Mouse (Mus musculus) forebrain, embryonic 12.5 days (tissue): Measurements from ENCODE around the gene Caskin2. TPM values are rescaled to one million over a fixed set of nuclear protein-coding genes. Genes with fewer than 3 reads are reported as not detected.

Experiments
- microRNA-seq: library from miRNA; unstranded; fragments of <30 nt; microRNA quantifications from one replicate; pipeline ENCODE4, GENCODE M21; 2017
- polyA plus RNA-seq: library from polyadenylated mRNA; unstranded; fragments of >200 nt; fragmentation: Nextera tagmentation; extraction: Ambion mirVana; gene quantifications from 2 replicates; pipeline ENCODE4 v1.2.1, GENCODE M21; 2016

The Caskin2 gene
- polyA plus RNA-seq, 1 experiment from 2014 or later = 15.5 TPM

Small RNA genes lying within 50 kb of the gene (microRNA-seq; reads per million reads assigned to microRNA genes)
- 0.97 reads per million for gene Mir5621

Other genes starting within 250 kb of the Caskin2 start
- 194 and 199 TPM in 2 replicates for gene Nup85, start 249.2 kb downstream of the Caskin2 start, polyA plus RNA-seq
- gene Mrps7, start 209.7 kb downstream of the Caskin2 start, polyA plus RNA-seq = 87.4 and 89.5 TPM in 2 replicates
- gene Gga3, start 209.6 kb downstream of the Caskin2 start, polyA plus RNA-seq = 32.3 and 35.1 TPM in 2 replicates
- 15.2 and 16.5 TPM in 2 replicates for gene Mif4gd, start 200.7 kb downstream of the Caskin2 start, polyA plus RNA-seq
- gene Slc25a19, start 185.3 kb downstream of the Caskin2 start, polyA plus RNA-seq = 28.4 and 29.7 TPM in 2 replicates
- gene Grb2, start 105.0 kb downstream of the Caskin2 start, polyA plus RNA-seq = 124 and 137 TPM in 2 replicates
- 39.0 and 45.2 TPM in 2 replicates for gene Tmem94, start 48.2 kb downstream of the Caskin2 start, polyA plus RNA-seq
- gene Tsen54, start 1.1 kb upstream of the Caskin2 start, polyA plus RNA-seq = 27.1 and 28.4 TPM in 2 replicates
- 2.4 and 2.7 TPM in 2 replicates for gene Llgl2, start 10.4 kb upstream of the Caskin2 start, polyA plus RNA-seq
- 0.17 and 0.31 TPM in 2 replicates for gene Myo15b, start 44.8 kb upstream of the Caskin2 start, polyA plus RNA-seq
- gene Smim5, start 86.3 kb upstream of the Caskin2 start, polyA plus RNA-seq = 1.1 and 1.3 TPM in 2 replicates
- 0.49 and 1.1 TPM in 2 replicates for gene Smim6, start 98.4 kb upstream of the Caskin2 start, polyA plus RNA-seq
- 56.8 and 61.9 TPM in 2 replicates for gene Sap30bp, start 119.6 kb upstream of the Caskin2 start, polyA plus RNA-seq
- 32.5 and 33.4 TPM in 2 replicates for gene Recql5, start 119.8 kb upstream of the Caskin2 start, polyA plus RNA-seq
- 0.94 and 1.0 TPM in 2 replicates for gene Itgb4, start 161.1 kb upstream of the Caskin2 start, polyA plus RNA-seq
- 98.3 and 107 TPM in 2 replicates for gene Galk1, start 199.1 kb upstream of the Caskin2 start, polyA plus RNA-seq
- gene H3f3b, start 214.3 kb upstream of the Caskin2 start, polyA plus RNA-seq = 2,341 and 2,432 TPM in 2 replicates
- 47.9 and 50.4 TPM in 2 replicates for gene Unk, start 216.7 kb upstream of the Caskin2 start, polyA plus RNA-seq